Mouse (Mus musculus): ENCODE results near the gene Isca2. TPM values are rescaled to one million over a fixed set of nuclear protein-coding genes. Genes with fewer than 3 reads are reported as not detected.

Isca2 gene
- total and polyA plus RNA-seq, 3 experiments, result 70.6 to 71.1 TPM; not detected in 1

- Histone ChIP-seq H3K36me3 (ENCODE audit: control insufficient read depth in 1 of 2, insufficient read depth in 2 of 2, low read length in 2 of 2) (no peaks in the 10 kb centered on the region), H3K79me2 (ENCODE audit: control insufficient read depth, insufficient read depth, low read length, poor library complexity) (no peaks in the 10 kb centered on the region), H3K27ac (ENCODE audit: control insufficient read depth, low read depth, low read length) (no peak overlapping the region), H3K27me3 (ENCODE audit: control insufficient read depth in 1 of 2, insufficient read depth in 2 of 2, low read length in 2 of 2) (peaks cover 5% of the 10 kb centered on the region in 2 experiments; a peak in 3 of 4 replicates), H3K9me3 (replicated peaks; ENCODE audit: insufficient read depth, low read length) (no peaks in the 10 kb centered on the region), H3K4me1 (ENCODE audit: control insufficient read depth in 1 of 2, insufficient read depth in 2 of 2, low read length in 2 of 2) (no peaks in the 10 kb centered on the region), H3K9ac (ENCODE audit: control insufficient read depth, low read depth, low read length, poor library complexity, severe bottlenecking) (no peak overlapping the region), H3K4me3 (ENCODE audit: control insufficient read depth in 1 of 2, insufficient read depth in 1 of 2, low read depth in 2 of 2, low read length in 2 of 2) (no peak overlapping the region)
- no peak for TF ChIP-seq ETS1 (IDR thresholded peaks at IDR 0.05; ENCODE audit: low read depth, low read length)
- TF ChIP-seq POLR2AphosphoS2 (IDR thresholded peaks at IDR 0.05; ENCODE audit: low read length), result no peak
- no peak for TF ChIP-seq SMC3 (IDR thresholded peaks at IDR 0.05; ENCODE audit: low read depth, low read length)
- no peak for TF ChIP-seq ZC3H11A (IDR thresholded peaks at IDR 0.05; ENCODE audit: low read depth, low read length)
- TF ChIP-seq POLR2A (IDR thresholded peaks at IDR 0.05; ENCODE audit: control insufficient read depth in 1 of 2, insufficient read depth in 1 of 2, low read depth in 1 of 2, low read length in 2 of 2, poor library complexity in 1 of 2), result no peak
- DNase-seq (ENCODE audit: low read depth, low spot score), result no peak
Observed at GRCm38 (mm10) chr12:84790853-84791252, 17.8 kb downstream of the Isca2 start.

GRCm38 (mm10) chr12:84792629-84793028 is 19.6 kb downstream of the Isca2 start:
- no peak overlapping the region for H3K9ac ChIP-seq (ENCODE audit: control insufficient read depth, low read depth, low read length, poor library complexity, severe bottlenecking)
- peaks cover 8 to 12% of the 10 kb centered on the region in 2 experiments; a peak in 3 of 4 replicates for H3K27me3 ChIP-seq (ENCODE audit: control insufficient read depth in 1 of 2, insufficient read depth in 2 of 2, low read length in 2 of 2)

GRCm38 (mm10) chr12:84794647-84795046 is 21.6 kb downstream of the Isca2 start:
- no peaks in the 10 kb centered on the region for H3K79me2 ChIP-seq (ENCODE audit: control insufficient read depth, insufficient read depth, low read length, poor library complexity)
- H3K9ac ChIP-seq (ENCODE audit: control insufficient read depth, low read depth, low read length, poor library complexity, severe bottlenecking), result no peak overlapping the region
- H3K27me3 ChIP-seq (ENCODE audit: control insufficient read depth in 1 of 2, insufficient read depth in 2 of 2, low read length in 2 of 2), result peaks cover 9 to 15% of the 10 kb centered on the region in 2 experiments; a peak in 3 of 4 replicates
- no peaks in the 10 kb centered on the region for H3K4me1 ChIP-seq (ENCODE audit: control insufficient read depth in 1 of 2, insufficient read depth in 2 of 2, low read length in 2 of 2)
- no peaks in the 10 kb centered on the region for H3K36me3 ChIP-seq (ENCODE audit: control insufficient read depth in 1 of 2, insufficient read depth in 2 of 2, low read length in 2 of 2)
- H3K4me3 ChIP-seq (ENCODE audit: control insufficient read depth in 1 of 2, insufficient read depth in 1 of 2, low read depth in 2 of 2, low read length in 2 of 2), result no peak overlapping the region
- H3K27ac ChIP-seq (ENCODE audit: control insufficient read depth, low read depth, low read length), result no peak overlapping the region
- no peak for TF ChIP-seq CTCF (IDR thresholded peaks at IDR 0.05 in 2 of 3, conservative IDR thresholded peaks at IDR 0.05 in 1 of 3; ENCODE audit: control insufficient read depth in 1 of 3, insufficient read depth in 1 of 3, low read depth in 2 of 3, low read length in 3 of 3, poor library complexity in 1 of 3, severe bottlenecking in 1 of 3)
- no peak for TF ChIP-seq MAZ (IDR thresholded peaks at IDR 0.05; ENCODE audit: low read depth, low read length)
- TF ChIP-seq NRF1 (IDR thresholded peaks at IDR 0.05; ENCODE audit: insufficient read depth, low read depth, low read length, poor library complexity, severe bottlenecking), result no peak
- no peak for TF ChIP-seq KAT2A (conservative IDR thresholded peaks at IDR 0.05; ENCODE audit: low read depth, low read length)
- TF ChIP-seq MXI1 (IDR thresholded peaks at IDR 0.05; ENCODE audit: low read depth, low read length), result no peak
- no peak for TF ChIP-seq MYB (IDR thresholded peaks at IDR 0.05; ENCODE audit: low read depth, low read length)
- no peak for TF ChIP-seq MAFK (IDR thresholded peaks at IDR 0.05; ENCODE audit: borderline replicate concordance, low read depth, low read length)
- no peak for TF ChIP-seq GABPA (IDR thresholded peaks at IDR 0.05; ENCODE audit: low read depth, low read length)
- TF ChIP-seq USF2 (IDR thresholded peaks at IDR 0.05; ENCODE audit: borderline replicate concordance in 1 of 2, insufficient read depth in 1 of 2, low read depth in 1 of 2, low read length in 2 of 2), result no peak
- TF ChIP-seq TCF12 (IDR thresholded peaks at IDR 0.05; ENCODE audit: low read depth, low read length), result no peak
- no peak for TF ChIP-seq JUND (IDR thresholded peaks at IDR 0.05; ENCODE audit: low read depth, low read length)
- TF ChIP-seq MYC (IDR thresholded peaks at IDR 0.05; ENCODE audit: low read depth, low read length), result no peak
- TF ChIP-seq ELF1 (IDR thresholded peaks at IDR 0.05; ENCODE audit: low read depth, low read length), result no peak
- TF ChIP-seq MAX (IDR thresholded peaks at IDR 0.05; ENCODE audit: low read length), result no peak
- no peak for TF ChIP-seq UBTF (IDR thresholded peaks at IDR 0.05; ENCODE audit: borderline replicate concordance, insufficient read depth, low read depth, low read length)
- no peak for TF ChIP-seq USF1 (IDR thresholded peaks at IDR 0.05; ENCODE audit: low read depth, low read length)
- no peak for TF ChIP-seq RAD21 (IDR thresholded peaks at IDR 0.05; ENCODE audit: low read depth, low read length)
- no peak for TF ChIP-seq RCOR1 (IDR thresholded peaks at IDR 0.05; ENCODE audit: low read depth, low read length)
- H3K9me3 ChIP-seq (replicated peaks; ENCODE audit: insufficient read depth, low read length), result no peaks in the 10 kb centered on the region
- DNase-seq (ENCODE audit: low read depth, low spot score), result no peak

More at GRCm38 (mm10) chr12:84792629-84793028, 19.6 kb downstream of the Isca2 start:
- Histone ChIP-seq H3K79me2 (ENCODE audit: control insufficient read depth, insufficient read depth, low read length, poor library complexity) (no peaks in the 10 kb centered on the region), H3K4me1 (ENCODE audit: control insufficient read depth in 1 of 2, insufficient read depth in 2 of 2, low read length in 2 of 2) (no peaks in the 10 kb centered on the region), H3K36me3 (ENCODE audit: control insufficient read depth in 1 of 2, insufficient read depth in 2 of 2, low read length in 2 of 2) (no peaks in the 10 kb centered on the region), H3K27ac (ENCODE audit: control insufficient read depth, low read depth, low read length) (no peak overlapping the region), H3K4me3 (ENCODE audit: control insufficient read depth in 1 of 2, insufficient read depth in 1 of 2, low read depth in 2 of 2, low read length in 2 of 2) (no peak overlapping the region), H3K9me3 (replicated peaks; ENCODE audit: insufficient read depth, low read length) (no peaks in the 10 kb centered on the region)
- no peak for TF ChIP-seq MAX (IDR thresholded peaks at IDR 0.05; ENCODE audit: low read length)
- TF ChIP-seq GATA1 (IDR thresholded peaks at IDR 0.05; ENCODE audit: low read depth, low read length), result no peak
- DNase-seq (ENCODE audit: low read depth, low spot score), result no peak

Data from MEL (cell line).